Comparison of ENCODE assay signal across 8 mouse cellular contexts in genomic region chr2:25356208-25357079, GRCm38 (mm10). TPM values are rescaled to one million over a fixed set of nuclear protein-coding genes. Genes with fewer than 3 reads are reported as not detected.
DNase-seq lines count a peak whose midpoint lies in the region; ATAC-seq lines count a peak whose summit lies in the region.

Gene Dpp7 (minus strand): TSS chr2:25356359.

- H3K27ac ChIP-seq in intestine, embryonic 16.5 days (ENCODE audit: low read length) = peak within 1 kb of the TSS; percentile 23; the same call in 1 of the 2 replicates

- peaks cover 17% of the 10 kb centered on the region for H3K4me1 ChIP-seq in intestine, embryonic 16.5 days (ENCODE audit: control insufficient read depth, insufficient read depth, low read length)

- intact Hi-C loops in left cerebral cortex, postnatal 25 days (cut with DNase I) = no loop called here

- peak within 1 kb of the TSS; percentile 91 for H3K4me2 ChIP-seq in intestine, embryonic 16.5 days (ENCODE audit: low read depth, low read length)

- 0 out of 2 replicates have a peak, but pooled peaks cover 4% of the 10 kb centered on the region for H3K36me3 ChIP-seq in intestine, embryonic 16.5 days (ENCODE audit: control insufficient read depth, insufficient read depth, low read length)

- WGBS in intestine, embryonic 16.5 days = 3% methylated on average over 13 of the region's 13 CpGs

- DNase-seq in adrenal gland, postnatal 14 days = peak; percentile 90
- peak; percentile 84 for DNase-seq in embryo, embryonic 9.5 days (ENCODE audit: extremely low spot score)
- peak; percentile 53 to 81 for DNase-seq in gastrocnemius, postnatal 4 days (ENCODE audit: low spot score in 2 of 2)
- peak; percentile 87 to 91 for DNase-seq in left cerebral cortex, postnatal 25 days (ENCODE audit: low spot score in 2 of 2)
- DNase-seq in mesoderm, embryonic 11.5 days (ENCODE audit: low read depth, low spot score) = peak; percentile 89
- peak; percentile 80 for DNase-seq in right cerebral cortex, postnatal 25 days
- DNase-seq in yolk sac, embryonic 10.5 days (ENCODE audit: low spot score) = peak; percentile 89

- ATAC-seq in intestine, embryonic 16.5 days = peak; percentile 77

- no peaks in the 10 kb centered on the region for H3K27me3 ChIP-seq in intestine, embryonic 16.5 days (replicated peaks; ENCODE audit: control insufficient read depth, insufficient read depth, low read length)

- peak within 1 kb of the TSS; percentile 73 for H3K9ac ChIP-seq in intestine, embryonic 16.5 days (ENCODE audit: low read depth, low read length)

- H3K9me3 ChIP-seq in intestine, embryonic 16.5 days (ENCODE audit: control insufficient read depth, low read length) = no peaks in the 10 kb centered on the region

- H3K4me3 ChIP-seq in intestine, embryonic 16.5 days (ENCODE audit: low read length) = peak within 1 kb of the TSS; percentile 64

RNA-seq across cellular contexts. Expression of gene Dpp7, which starts in this region (rescaled TPM):
- 19.9 and 20.8 TPM in 2 replicates for total RNA-seq in adrenal gland, postnatal 14 days (2021)
- total RNA-seq in gastrocnemius, postnatal 4 days (2021) = 10 to 100 TPM in 1 of 2 experiments, 1 to 10 TPM in 1; 8.1 to 11.9 TPM
- 74.4 and 104 TPM in 2 replicates for polyA plus RNA-seq in intestine, embryonic 16.5 days (2015; fragmentation: Nextera tagmentation; extraction: Ambion mirVana)
- total RNA-seq in left cerebral cortex, postnatal 25 days (2021) = 10 to 100 TPM; 28.2 to 33.2 TPM

Comparison
In these comparisons a context has a peak if more than half of its experiments do, and no peak if none do; other contexts are left out.
1. Peak in every context shown above with its lines: DNase-seq, ATAC-seq, H3K4me3 ChIP-seq and H3K27ac ChIP-seq.